In the genomic region with DNA sequence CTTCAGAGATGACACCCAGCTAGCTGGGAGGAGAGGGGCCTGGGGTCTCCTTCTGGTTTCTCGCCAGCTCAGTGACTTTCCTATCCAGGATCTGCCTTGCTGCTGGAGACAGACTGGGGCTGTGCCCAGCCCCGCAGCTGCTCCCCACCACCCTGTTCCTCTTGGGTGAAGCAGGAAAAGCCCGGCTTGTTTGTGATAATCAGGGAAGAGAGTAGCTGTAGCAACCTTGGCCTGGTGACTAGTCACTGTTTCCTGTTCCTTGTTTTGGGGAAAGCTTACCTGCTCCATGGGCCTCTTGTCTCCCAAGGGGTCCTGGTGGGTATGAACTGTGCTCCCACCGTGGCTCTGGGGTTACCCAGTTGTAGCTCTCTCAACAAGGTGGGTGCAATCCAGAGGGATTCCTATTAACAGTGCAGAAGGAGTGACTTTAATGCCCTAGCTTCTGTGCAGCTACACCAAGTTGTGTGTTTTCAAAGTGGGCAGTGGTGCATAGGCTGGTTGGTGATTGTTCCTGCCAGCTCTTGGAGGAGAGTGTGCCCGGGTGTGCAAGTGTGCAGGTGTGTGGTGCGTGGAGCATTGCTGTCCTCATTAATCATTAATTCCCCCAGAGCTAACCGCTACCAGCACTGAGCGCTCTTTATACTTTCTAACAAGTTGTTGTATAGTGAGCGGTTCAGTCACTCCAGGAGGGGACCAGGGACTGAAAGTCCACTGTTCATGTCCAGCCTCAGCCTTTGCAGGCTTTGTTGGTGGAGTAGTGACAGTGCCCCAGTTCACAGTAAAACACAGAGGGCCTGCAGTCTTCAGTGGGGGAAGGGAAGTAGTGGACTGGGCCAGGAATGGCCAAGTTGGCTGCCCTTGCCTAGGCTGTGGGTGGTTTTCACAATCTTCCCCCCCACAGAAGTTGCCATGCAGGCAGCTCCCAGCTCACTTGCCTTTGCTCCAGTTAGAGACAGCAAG, we compare ENCODE assay signal across 7 mouse cellular contexts. TPM values are rescaled to one million over a fixed set of nuclear protein-coding genes. Genes with fewer than 3 reads are reported as not detected.
DNase-seq lines count a peak whose midpoint lies in the region; ATAC-seq lines count a peak whose summit lies in the region.

No protein-coding gene starts in this region.

- 0 out of 2 replicates have a peak, but pooled peaks cover 6% of the 10 kb centered on the region for H3K36me3 ChIP-seq in intestine, embryonic 14.5 days (ENCODE audit: control insufficient read depth, insufficient read depth, low read length)
- 0 out of 2 replicates have a peak, but pooled peaks cover 4% of the 10 kb centered on the region for H3K36me3 ChIP-seq in stomach, embryonic 15.5 days

- WGBS in intestine, embryonic 14.5 days = 66% methylated on average over 9 of the region's 9 CpGs
- 51% methylated on average over 9 of the region's 9 CpGs for WGBS in stomach, embryonic 15.5 days

- no peak overlapping the region for H3K27ac ChIP-seq in intestine, embryonic 14.5 days (ENCODE audit: low read depth)
- peak overlapping the region; percentile 48 for H3K27ac ChIP-seq in stomach, embryonic 15.5 days

- H3K4me3 ChIP-seq in intestine, embryonic 14.5 days (ENCODE audit: low read depth, low read length) = peak overlapping the region; percentile 69
- peak overlapping the region; percentile 31 for H3K4me3 ChIP-seq in stomach, embryonic 15.5 days (replicated peaks)

- DNase-seq in lung, adult 18-20 months = peak; percentile 42 to 45
- no peak for DNase-seq in lung, postnatal 25 days (ENCODE audit: low spot score)
- peak; percentile 76 for DNase-seq in cerebellum, adult 9-11 months
- no peak for DNase-seq in intestine, embryonic 14.5 days (ENCODE audit: low spot score)
- peak; percentile 58 to 67 for DNase-seq in left cerebral cortex, adult 9 months (ENCODE audit: low spot score in 2 of 2)
- DNase-seq in gastrocnemius, adult 18-20 months (ENCODE audit: low spot score) = no peak

- peaks cover 10% of the 10 kb centered on the region for H3K4me1 ChIP-seq in intestine, embryonic 14.5 days (replicated peaks; ENCODE audit: control insufficient read depth, insufficient read depth, low read length)
- H3K4me1 ChIP-seq in stomach, embryonic 15.5 days = peaks cover 19% of the 10 kb centered on the region

- no peaks in the 10 kb centered on the region for H3K9me3 ChIP-seq in intestine, embryonic 14.5 days (ENCODE audit: control insufficient read depth, low read length)
- H3K9me3 ChIP-seq in stomach, embryonic 15.5 days = no peaks in the 10 kb centered on the region

- peak overlapping the region; percentile 96 for H3K4me2 ChIP-seq in intestine, embryonic 14.5 days (ENCODE audit: low read length)
- H3K4me2 ChIP-seq in stomach, embryonic 15.5 days = peak overlapping the region; percentile 90

- ATAC-seq in intestine, embryonic 14.5 days (replicated peaks; ENCODE audit: low FRiP score, low TSS enrichment, low read depth) = no peak
- ATAC-seq in stomach, embryonic 15.5 days (ENCODE audit: insufficient read depth, low FRiP score, low read depth) = no peak

- no peaks in the 10 kb centered on the region for H3K27me3 ChIP-seq in intestine, embryonic 14.5 days (replicated peaks; ENCODE audit: control insufficient read depth, insufficient read depth, low read length)
- no peaks in the 10 kb centered on the region for H3K27me3 ChIP-seq in stomach, embryonic 15.5 days (replicated peaks)

- peak overlapping the region; percentile 73 for H3K9ac ChIP-seq in intestine, embryonic 14.5 days (ENCODE audit: low read length)
- H3K9ac ChIP-seq in stomach, embryonic 15.5 days = no peak overlapping the region; the same call in 1 of the 2 replicates

RNA-seq across cellular contexts. Expression of gene Mgll, which starts 2.3 kb away (rescaled TPM):
- polyA plus RNA-seq in intestine, embryonic 14.5 days (2014; fragmentation: Nextera tagmentation; extraction: Ambion mirVana) = 88.3 and 94.2 TPM in 2 replicates
- polyA plus RNA-seq in stomach, embryonic 15.5 days (2015; fragmentation: Nextera tagmentation; extraction: Ambion mirVana) = 109 and 123 TPM in 2 replicates
- 10 to 100 TPM; 25.2 to 45.8 TPM for total RNA-seq in gastrocnemius, adult 18-20 months (2021)

Comparison
In these comparisons a context has a peak if more than half of its experiments do, and no peak if none do; other contexts are left out.
1. DNase-seq: peak in lung, adult 18-20 months (2 of 2), cerebellum, adult 9-11 months (single experiment) and left cerebral cortex, adult 9 months (2 of 2); none in lung, postnatal 25 days (single experiment), intestine, embryonic 14.5 days (single experiment) and gastrocnemius, adult 18-20 months (single experiment).